Mouse (Mus musculus): ENCODE measurements around the gene Baz2a. TPM values are rescaled to one million over a fixed set of nuclear protein-coding genes. Genes with fewer than 3 reads are reported as not detected.
A peak's percentile ranks its signal among the peaks of the same experiment; 100 is the strongest.
"Not testable (repeated sequence)": the region's sequence is repeated elsewhere in the genome, so short reads cannot be mapped to it uniquely, and the experiment has no call there.

The Baz2a gene
- polyA plus RNA-seq, 1 experiment: 30.8 TPM

DNA sequence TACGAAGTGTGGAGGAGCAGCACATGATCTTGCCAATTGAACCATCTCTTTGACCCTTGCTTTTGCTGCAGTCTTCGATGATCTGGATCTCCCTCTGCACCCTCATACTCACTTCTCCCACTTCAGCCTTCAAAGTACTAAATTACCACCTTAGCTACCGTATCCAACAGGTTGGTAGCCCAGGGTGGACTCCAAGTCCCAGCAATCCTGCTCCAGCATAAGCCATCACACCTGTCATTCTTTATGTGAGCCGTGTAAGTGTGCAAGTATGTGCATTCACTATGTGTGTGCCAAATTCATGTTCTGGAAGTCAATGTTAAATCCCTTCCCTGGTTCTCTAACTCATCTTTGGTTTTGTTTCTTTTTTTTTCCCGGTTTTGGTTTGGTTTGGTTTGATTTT, 39.8 kb upstream of the Baz2a start:
- WGBS: 95% methylated on average over 5 of the region's 5 CpGs
- no peak for TF ChIP-seq POLR2A (IDR thresholded peaks at IDR 0.05; ENCODE audit: low read depth, low read length)
- no peak for TF ChIP-seq CTCF (IDR thresholded peaks at IDR 0.05; ENCODE audit: extremely low read depth, insufficient read length, insufficient replicate concordance, low read depth, low read length)

DNA sequence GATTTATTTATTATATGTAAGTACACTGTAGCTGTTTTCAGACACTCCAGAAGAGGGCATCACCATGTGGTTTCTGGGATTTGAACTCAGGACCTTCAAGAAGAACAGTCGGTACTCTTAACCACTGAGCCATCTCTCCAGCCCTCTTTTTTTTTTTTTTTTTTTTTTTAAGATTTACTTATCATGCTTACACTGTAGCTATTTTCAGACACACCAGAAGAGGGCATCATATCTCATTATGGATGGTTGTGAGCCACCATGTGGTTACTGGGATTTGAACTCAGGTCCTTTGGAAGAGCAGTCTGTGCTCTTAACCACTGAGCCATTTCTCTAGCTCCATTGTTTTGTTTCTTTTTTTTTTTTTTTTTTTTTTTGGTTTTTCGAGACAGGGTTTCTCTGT, 39.2 kb upstream of the Baz2a start:
- WGBS: 89% methylated on average over 1 of the region's 2 CpGs

More for the DNA sequence above, 39.8 kb upstream of the Baz2a start:
- H3K4me1 ChIP-seq (ENCODE audit: control insufficient read depth, insufficient read depth, insufficient read length, low read length): no peaks in the 10 kb centered on the region
- H3K27ac ChIP-seq (ENCODE audit: insufficient read depth, low read depth, low read length): no peak overlapping the region
- no peak overlapping the region for H3K4me3 ChIP-seq (ENCODE audit: low read depth, low read length)
- no peaks in the 10 kb centered on the region for H3K27me3 ChIP-seq (ENCODE audit: control insufficient read depth, insufficient read depth, low read length)
- H3K36me3 ChIP-seq (ENCODE audit: control insufficient read depth, insufficient read depth, low read length): peaks cover 27% of the 10 kb centered on the region

DNA sequence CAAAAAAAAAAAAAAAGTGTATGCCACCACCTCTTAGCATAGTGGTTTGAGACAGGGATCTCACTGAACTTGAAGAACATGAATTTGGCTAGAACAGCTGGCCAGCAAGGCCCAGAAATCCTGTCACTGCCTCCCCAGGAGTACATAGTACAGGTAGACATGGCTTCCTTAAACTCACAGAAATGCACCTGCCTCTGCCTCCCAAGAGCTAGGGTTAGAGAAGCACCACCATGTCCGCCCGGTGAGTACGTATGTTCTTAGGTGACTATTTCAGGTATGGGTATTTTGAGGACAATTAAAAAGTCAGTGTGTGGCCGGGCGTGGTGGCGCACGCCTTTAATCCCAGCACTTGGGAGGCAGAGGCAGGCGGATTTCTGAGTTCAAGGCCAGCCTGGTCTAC, 38.4 kb upstream of the Baz2a start:
- no peak for TF ChIP-seq CTCF (IDR thresholded peaks at IDR 0.05; ENCODE audit: extremely low read depth, insufficient read length, insufficient replicate concordance, low read depth, low read length)
- TF ChIP-seq POLR2A (IDR thresholded peaks at IDR 0.05; ENCODE audit: low read depth, low read length): no peak
- 90% methylated on average over 8 of the region's 8 CpGs for WGBS
- no peak overlapping the region for H3K4me3 ChIP-seq (ENCODE audit: low read depth, low read length)

More for the DNA sequence above, 39.2 kb upstream of the Baz2a start:
- peaks cover 22% of the 10 kb centered on the region for H3K36me3 ChIP-seq (ENCODE audit: control insufficient read depth, insufficient read depth, low read length)
- not testable (repeated sequence) for H3K27me3 ChIP-seq (ENCODE audit: control insufficient read depth, insufficient read depth, low read length); H3K4me1 ChIP-seq (ENCODE audit: control insufficient read depth, insufficient read depth, insufficient read length, low read length); H3K4me3 ChIP-seq (ENCODE audit: low read depth, low read length); H3K27ac ChIP-seq (ENCODE audit: insufficient read depth, low read depth, low read length)

DNA sequence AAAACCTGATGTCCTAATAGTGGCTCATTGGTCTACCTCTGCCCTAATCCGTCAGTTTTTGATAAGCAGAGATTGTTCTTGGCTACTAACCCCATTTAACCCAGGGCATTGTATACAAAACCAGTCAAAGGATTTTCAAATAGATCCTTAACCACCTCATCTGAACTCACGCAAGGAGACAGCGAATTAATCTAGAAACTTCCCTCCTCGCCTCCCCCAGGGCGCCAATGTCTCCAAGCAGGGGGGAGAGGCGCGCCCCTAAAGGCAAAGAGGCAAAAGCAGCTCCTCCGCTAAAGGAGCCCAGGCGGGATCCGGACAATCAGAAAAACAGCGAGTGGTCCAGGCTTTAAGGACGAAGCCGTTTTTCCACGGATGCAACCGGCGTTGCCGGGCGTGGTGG, 33.2 kb upstream of the Baz2a start:
- H3K4me1 ChIP-seq (ENCODE audit: control insufficient read depth, insufficient read depth, insufficient read length, low read length): peaks cover 3% of the 10 kb centered on the region; the same call in 1 of the 2 replicates
- H3K27me3 ChIP-seq (ENCODE audit: control insufficient read depth, insufficient read depth, low read length): no peaks in the 10 kb centered on the region
- H3K4me3 ChIP-seq (ENCODE audit: low read depth, low read length): peak overlapping the region; percentile 81
- TF ChIP-seq POLR2A (IDR thresholded peaks at IDR 0.05; ENCODE audit: low read depth, low read length) (no peak), CTCF (IDR thresholded peaks at IDR 0.05; ENCODE audit: extremely low read depth, insufficient read length, insufficient replicate concordance, low read depth, low read length) (no peak)
- H3K27ac ChIP-seq (ENCODE audit: insufficient read depth, low read depth, low read length): peak overlapping the region; percentile 80
- WGBS: under 1% methylated on average over 18 of the region's 18 CpGs
- no peaks in the 10 kb centered on the region; the same call in 1 of the 2 replicates for H3K36me3 ChIP-seq (ENCODE audit: control insufficient read depth, insufficient read depth, low read length)

More for the DNA sequence above, 38.4 kb upstream of the Baz2a start:
- no peaks in the 10 kb centered on the region for H3K27me3 ChIP-seq (ENCODE audit: control insufficient read depth, insufficient read depth, low read length)
- H3K27ac ChIP-seq (ENCODE audit: insufficient read depth, low read depth, low read length): no peak overlapping the region
- peaks cover 15% of the 10 kb centered on the region for H3K36me3 ChIP-seq (ENCODE audit: control insufficient read depth, insufficient read depth, low read length)
- H3K4me1 ChIP-seq (ENCODE audit: control insufficient read depth, insufficient read depth, insufficient read length, low read length): no peaks in the 10 kb centered on the region

DNA sequence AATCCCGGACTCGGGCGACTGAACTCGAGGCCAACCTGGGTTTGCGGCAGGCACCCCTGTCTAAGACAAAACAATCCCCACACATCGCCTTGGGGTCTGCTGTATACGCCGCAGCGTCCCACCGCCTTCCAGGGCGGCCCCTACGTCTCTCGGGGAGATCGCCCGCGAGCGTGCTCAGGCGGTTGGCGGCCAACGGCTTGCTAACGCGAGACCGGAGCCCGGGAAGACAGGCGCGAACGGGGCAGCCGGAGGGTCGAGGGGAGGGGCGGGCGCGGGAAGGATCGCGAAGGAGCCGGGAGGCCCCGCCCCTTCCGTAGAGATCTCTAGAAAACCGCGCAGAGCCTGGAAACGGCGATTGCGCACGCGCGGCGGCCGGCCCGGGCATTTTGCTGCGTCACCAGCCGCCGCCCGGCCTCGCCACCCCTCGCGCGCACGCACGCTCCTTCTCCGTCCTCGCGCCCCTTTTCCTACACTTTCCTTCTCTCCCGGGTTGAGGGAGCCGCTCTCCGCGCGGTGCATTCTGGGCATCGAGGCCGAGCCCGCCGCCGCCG, 32.7 kb upstream of the Baz2a start, which contains the start of gene Ptges3:
Ptges3 (plus strand) TSS at position 354 of the 551 bp plus-strand sequence.
- TF ChIP-seq POLR2A (IDR thresholded peaks at IDR 0.05; ENCODE audit: low read depth, low read length) (no peak; the same call in 1 of the 2 replicates), CTCF (IDR thresholded peaks at IDR 0.05; ENCODE audit: extremely low read depth, insufficient read length, insufficient replicate concordance, low read depth, low read length) (no peak)
- peak within 1 kb of the TSS; percentile 81 for H3K4me3 ChIP-seq (ENCODE audit: low read depth, low read length)
- no peaks in the 10 kb centered on the region for H3K27me3 ChIP-seq (ENCODE audit: control insufficient read depth, insufficient read depth, low read length)
- H3K36me3 ChIP-seq (ENCODE audit: control insufficient read depth, insufficient read depth, low read length): peaks cover 3% of the 10 kb centered on the region; the same call in 1 of the 2 replicates
- peaks cover 3% of the 10 kb centered on the region; the same call in 1 of the 2 replicates for H3K4me1 ChIP-seq (ENCODE audit: control insufficient read depth, insufficient read depth, insufficient read length, low read length)
- H3K27ac ChIP-seq (ENCODE audit: insufficient read depth, low read depth, low read length): peak within 1 kb of the TSS; percentile 87
- under 1% methylated on average over 72 of the region's 72 CpGs for WGBS

DNA sequence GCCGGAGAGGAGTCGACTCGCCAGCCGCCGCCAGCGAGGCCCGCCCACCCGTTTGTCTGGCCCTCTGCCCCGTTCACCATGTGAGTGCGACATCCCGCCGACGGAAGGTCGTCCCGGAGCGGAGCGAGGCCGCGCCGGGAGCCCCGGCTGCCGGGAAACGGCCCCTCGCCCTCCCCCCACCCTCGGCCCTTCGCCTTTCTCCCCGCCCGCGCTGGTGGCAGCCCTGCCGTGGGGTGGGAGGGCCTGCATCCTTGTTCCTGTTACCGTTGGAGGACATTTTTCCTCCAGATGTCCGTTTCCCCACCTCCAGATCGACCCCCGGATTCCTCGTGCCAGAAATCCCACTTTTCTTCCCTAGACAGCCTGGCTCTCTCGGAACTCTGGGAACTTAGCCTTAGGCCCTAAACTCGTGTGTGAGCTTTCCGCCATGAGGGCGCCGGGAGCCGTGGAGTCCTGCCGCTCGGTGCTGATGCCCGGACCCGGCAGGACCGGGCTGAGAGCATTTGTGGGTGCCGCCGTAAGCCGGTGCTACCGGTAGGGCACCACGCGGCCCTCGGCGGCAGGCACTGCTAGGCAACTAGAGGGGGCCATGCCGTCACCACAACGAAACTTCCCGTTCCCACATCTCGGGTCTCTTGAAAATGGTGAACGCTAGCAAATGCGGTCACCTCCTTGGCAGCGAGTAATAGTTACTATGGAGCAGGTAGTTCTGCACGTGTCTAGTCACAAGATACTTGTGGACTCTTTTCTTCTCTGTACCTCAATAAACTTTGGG, 32.0 kb upstream of the Baz2a start:
- TF ChIP-seq POLR2A (IDR thresholded peaks at IDR 0.05; ENCODE audit: low read depth, low read length) (no peak), CTCF (IDR thresholded peaks at IDR 0.05; ENCODE audit: extremely low read depth, insufficient read length, insufficient replicate concordance, low read depth, low read length) (no peak)
- H3K36me3 ChIP-seq (ENCODE audit: control insufficient read depth, insufficient read depth, low read length): peaks cover 4% of the 10 kb centered on the region; the same call in 1 of the 2 replicates
- WGBS: under 1% methylated on average over 62 of the region's 62 CpGs

DNA sequence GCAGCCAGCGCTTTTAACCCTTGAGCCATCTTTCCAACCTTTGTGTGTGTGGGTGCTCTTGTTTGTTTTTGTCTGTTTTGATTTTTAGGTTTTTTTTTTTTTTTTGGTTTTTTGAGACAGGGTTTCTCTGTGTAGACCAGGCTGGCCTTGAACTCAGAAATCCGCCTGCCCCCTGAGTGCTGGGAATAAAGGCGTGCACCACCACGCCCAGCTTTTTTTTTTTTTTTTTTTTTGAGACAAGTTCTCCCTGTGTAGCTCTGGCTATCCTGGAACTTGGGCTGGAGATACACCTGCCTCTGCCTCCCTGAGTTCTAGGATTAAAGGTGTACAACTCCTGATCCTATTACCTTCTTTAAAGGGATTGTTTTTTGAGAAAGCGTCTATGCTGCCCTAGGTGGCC, 30.3 kb upstream of the Baz2a start:
- 49% methylated on average over 5 of the region's 5 CpGs for WGBS
- Histone ChIP-seq H3K4me1 (ENCODE audit: control insufficient read depth, insufficient read depth, insufficient read length, low read length) (peaks cover 6% of the 10 kb centered on the region; the same call in 1 of the 2 replicates), H3K27ac (ENCODE audit: insufficient read depth, low read depth, low read length) (no peak overlapping the region), H3K27me3 (ENCODE audit: control insufficient read depth, insufficient read depth, low read length) (no peaks in the 10 kb centered on the region), H3K36me3 (ENCODE audit: control insufficient read depth, insufficient read depth, low read length) (peaks cover 4% of the 10 kb centered on the region; the same call in 1 of the 2 replicates), H3K4me3 (ENCODE audit: low read depth, low read length) (no peak overlapping the region)
- TF ChIP-seq CTCF (IDR thresholded peaks at IDR 0.05; ENCODE audit: extremely low read depth, insufficient read length, insufficient replicate concordance, low read depth, low read length) (no peak), POLR2A (IDR thresholded peaks at IDR 0.05; ENCODE audit: low read depth, low read length) (no peak)

More for the DNA sequence above, 32.0 kb upstream of the Baz2a start:
- Histone ChIP-seq H3K27me3 (ENCODE audit: control insufficient read depth, insufficient read depth, low read length) (no peaks in the 10 kb centered on the region), H3K27ac (ENCODE audit: insufficient read depth, low read depth, low read length) (peak overlapping the region; percentile 87), H3K4me3 (ENCODE audit: low read depth, low read length) (peak overlapping the region; percentile 81), H3K4me1 (ENCODE audit: control insufficient read depth, insufficient read depth, insufficient read length, low read length) (peaks cover 3% of the 10 kb centered on the region; the same call in 1 of the 2 replicates)

Measured in small intestine, adult 2 months (tissue).